Comparison of ENCODE assay signal across 11 mouse cellular contexts in genomic region chr6:66401868-66402440, GRCm38 (mm10).
DNase-seq lines count a peak whose midpoint lies in the region; ATAC-seq and TF ChIP-seq lines count a peak whose summit lies in the region.
"Had no signal": no experiment of that assay in that cellular context is flagged by ENCODE, and none has a peak within 500 bp of the region (broad histone marks: within the 10 kb centered on the region; RNA-seq: fewer than 3 reads in every experiment).

No protein-coding gene starts in this region.

- TF ChIP-seq POLR2A in brain, embryonic 14.5 days (IDR thresholded peaks at IDR 0.05; ENCODE audit: borderline replicate concordance, extremely low read depth, insufficient read depth, insufficient read length, poor library complexity, severe bottlenecking): no peak
- no peak for TF ChIP-seq POLR2A in myocyte (IDR thresholded peaks at IDR 0.05; ENCODE audit: insufficient read length, low read depth)

- peak overlapping the region; percentile 28 for H3K4me2 ChIP-seq in heart, embryonic 15.5 days
- no peak overlapping the region for H3K4me2 ChIP-seq in forebrain, postnatal 0 days (ENCODE audit: low read depth)
- H3K4me2 ChIP-seq in myocyte (ENCODE audit: low read depth): peak overlapping the region; percentile 24
- H3K4me2 ChIP-seq: liver, embryonic 13.5 days had no signal

- H3K4me1 ChIP-seq in heart, embryonic 15.5 days (replicated peaks): peaks cover 3% of the 10 kb centered on the region
- no peaks in the 10 kb centered on the region for H3K4me1 ChIP-seq in forebrain, postnatal 0 days (ENCODE audit: insufficient read depth)
- H3K4me1 ChIP-seq: liver, embryonic 13.5 days had no signal

- no peak overlapping the region for H3K4me3 ChIP-seq in heart, embryonic 15.5 days
- no peak overlapping the region for H3K4me3 ChIP-seq in forebrain, postnatal 0 days (ENCODE audit: low read depth, low read length)
- no peak overlapping the region for H3K4me3 ChIP-seq in myocyte
- H3K4me3 ChIP-seq: liver, embryonic 13.5 days had no signal

- H3K27me3 ChIP-seq in heart, embryonic 15.5 days: no peaks in the 10 kb centered on the region
- no peaks in the 10 kb centered on the region for H3K27me3 ChIP-seq in forebrain, postnatal 0 days (ENCODE audit: insufficient read depth, low read length)
- no peaks in the 10 kb centered on the region for H3K27me3 ChIP-seq in myocyte (ENCODE audit: control insufficient read depth, insufficient read depth, insufficient read length)
- H3K27me3 ChIP-seq: liver, embryonic 13.5 days had no signal

- DNase-seq in heart, adult 8-10 months (ENCODE audit: low spot score): no peak
- peak; percentile 67 for DNase-seq in brain, embryonic 14.5 days (ENCODE audit: low read depth)
- DNase-seq in forebrain, postnatal 0 days: peak; percentile 9
- no peak for DNase-seq in adrenal gland, postnatal 36 days
- DNase-seq in gastrocnemius, postnatal 10 days: no peak
- no peak for DNase-seq in left cerebral cortex, adult 9 months (ENCODE audit: low spot score in 2 of 2)
- DNase-seq: kidney, postnatal 14 days; liver, embryonic 13.5 days; thymus, adult 18-20 months had no signal

- H3K9me3 ChIP-seq in heart, embryonic 15.5 days (replicated peaks): no peaks in the 10 kb centered on the region
- no peaks in the 10 kb centered on the region for H3K9me3 ChIP-seq in forebrain, postnatal 0 days (ENCODE audit: low read length)
- H3K9me3 ChIP-seq: liver, embryonic 13.5 days had no signal

- no peak overlapping the region for H3ac ChIP-seq in myocyte (ENCODE audit: control insufficient read depth, insufficient read length)

- no peak for ATAC-seq in heart, embryonic 15.5 days (replicated peaks; ENCODE audit: insufficient number of reproducible peaks, insufficient read depth, low FRiP score, low read depth)
- no peak for ATAC-seq in forebrain, postnatal 0 days

- H3K36me3 ChIP-seq in heart, embryonic 15.5 days: no peaks in the 10 kb centered on the region
- H3K36me3 ChIP-seq in forebrain, postnatal 0 days (ENCODE audit: insufficient read depth): no peaks in the 10 kb centered on the region
- no peaks in the 10 kb centered on the region for H3K36me3 ChIP-seq in myocyte (ENCODE audit: control insufficient read depth, insufficient read depth)
- H3K36me3 ChIP-seq: liver, embryonic 13.5 days had no signal

- TF ChIP-seq CTCF in brain, embryonic 14.5 days (IDR thresholded peaks at IDR 0.05; ENCODE audit: borderline replicate concordance, extremely low read depth, insufficient read depth, insufficient read length): no peak
- TF ChIP-seq CTCF in forebrain, postnatal 0 days (IDR thresholded peaks at IDR 0.05; ENCODE audit: low read depth): no peak

- no peak overlapping the region for H3K27ac ChIP-seq in heart, embryonic 15.5 days
- no peak overlapping the region for H3K27ac ChIP-seq in forebrain, postnatal 0 days (ENCODE audit: low read depth, low read length)
- H3K27ac ChIP-seq: liver, embryonic 13.5 days had no signal

- H3K9ac ChIP-seq in heart, embryonic 15.5 days: no peak overlapping the region
- no peak overlapping the region for H3K9ac ChIP-seq in forebrain, postnatal 0 days
- H3K9ac ChIP-seq: liver, embryonic 13.5 days had no signal

- H3K79me2 ChIP-seq in myocyte (ENCODE audit: control insufficient read depth, insufficient read depth): no peaks in the 10 kb centered on the region

- WGBS in heart, embryonic 15.5 days: 47% methylated on average over 5 of the region's 5 CpGs
- 14% methylated on average over 5 of the region's 5 CpGs for WGBS in forebrain, postnatal 0 days

TF ChIP-seq in myocyte, 11 proteins besides CTCF, POLR2A, EP300 and RAD21:
- TF ChIP-seq TCF3 (IDR thresholded peaks at IDR 0.05; ENCODE audit: insufficient read length, low read depth) (no peak), MYOG (IDR thresholded peaks at IDR 0.05; ENCODE audit: control insufficient read depth in 1 of 3, insufficient read depth in 1 of 3, insufficient read length in 2 of 3, low read depth in 2 of 3) (no peak), MYOD1 (IDR thresholded peaks at IDR 0.05; ENCODE audit: control insufficient read depth in 1 of 3, insufficient read length in 2 of 3, low read depth in 2 of 3) (no peak), E2F4 (IDR thresholded peaks at IDR 0.05; ENCODE audit: insufficient read depth) (no peak)

Comparison
In these comparisons a context has a peak if more than half of its experiments do, and no peak if none do; other contexts are left out.
1. DNase-seq: peak in brain, embryonic 14.5 days (single experiment) and forebrain, postnatal 0 days (single experiment); none in heart, adult 8-10 months (single experiment), adrenal gland, postnatal 36 days (0 of 2), gastrocnemius, postnatal 10 days (single experiment) and left cerebral cortex, adult 9 months (0 of 2).